In genomic region chr7:51749304-51750129, GRCm38 (mm10) we compare ENCODE assay signal across 10 mouse cellular contexts.
DNase-seq lines count a peak whose midpoint lies in the region; ATAC-seq and TF ChIP-seq lines count a peak whose summit lies in the region.
"Had no signal": no experiment of that assay in that cellular context is flagged by ENCODE, and none has a peak within 500 bp of the region (broad histone marks: within the 10 kb centered on the region; RNA-seq: fewer than 3 reads in every experiment).

No protein-coding gene starts in this region.

- ATAC-seq in midbrain, embryonic 11.5 days (ENCODE audit: low FRiP score) = peak; percentile 65
- no peak for ATAC-seq in stomach, postnatal 0 days (ENCODE audit: low FRiP score, low TSS enrichment)
- no peak for ATAC-seq in kidney, embryonic 14.5 days (ENCODE audit: low FRiP score, low TSS enrichment)

- no peak overlapping the region for H3K4me3 ChIP-seq in midbrain, embryonic 11.5 days (ENCODE audit: low read depth, low read length)
- H3K4me3 ChIP-seq in stomach, postnatal 0 days (ENCODE audit: low read depth, low read length) = no peak overlapping the region
- no peak overlapping the region for H3K4me3 ChIP-seq in kidney, embryonic 14.5 days (ENCODE audit: low read length)
- H3K4me3 ChIP-seq: liver, embryonic 13.5 days had no signal

- H3K9me3 ChIP-seq in midbrain, embryonic 11.5 days (ENCODE audit: control insufficient read depth, low read length) = no peaks in the 10 kb centered on the region
- H3K9me3 ChIP-seq in stomach, postnatal 0 days (ENCODE audit: control insufficient read depth, low read length) = no peaks in the 10 kb centered on the region
- no peaks in the 10 kb centered on the region for H3K9me3 ChIP-seq in kidney, embryonic 14.5 days (ENCODE audit: control insufficient read depth, low read length)
- H3K9me3 ChIP-seq: liver, embryonic 13.5 days had no signal

- peak overlapping the region; percentile 77 for H3K27ac ChIP-seq in midbrain, embryonic 11.5 days (ENCODE audit: low read depth, low read length)
- no peak overlapping the region for H3K27ac ChIP-seq in stomach, postnatal 0 days (replicated peaks)
- no peak overlapping the region for H3K27ac ChIP-seq in kidney, embryonic 14.5 days (ENCODE audit: low read depth, low read length)
- H3K27ac ChIP-seq: liver, embryonic 13.5 days had no signal

- peak overlapping the region; percentile 41 for H3K4me2 ChIP-seq in midbrain, embryonic 11.5 days
- H3K4me2 ChIP-seq in stomach, postnatal 0 days (replicated peaks; ENCODE audit: low read depth) = no peak overlapping the region
- no peak overlapping the region for H3K4me2 ChIP-seq in kidney, embryonic 14.5 days (replicated peaks; ENCODE audit: low read depth, low read length)
- H3K4me2 ChIP-seq: liver, embryonic 13.5 days had no signal

- no peak for TF ChIP-seq CTCF in stomach, postnatal 0 days (IDR thresholded peaks at IDR 0.05; ENCODE audit: low read depth)

- 51% methylated on average over 14 of the region's 14 CpGs for WGBS in midbrain, embryonic 11.5 days
- WGBS in stomach, postnatal 0 days = 62% methylated on average over 14 of the region's 14 CpGs
- WGBS in kidney, embryonic 14.5 days = 67% methylated on average over 14 of the region's 14 CpGs

- no peaks in the 10 kb centered on the region for H3K36me3 ChIP-seq in midbrain, embryonic 11.5 days (ENCODE audit: control insufficient read depth, insufficient read depth, low read length)
- no peaks in the 10 kb centered on the region for H3K36me3 ChIP-seq in stomach, postnatal 0 days (ENCODE audit: control insufficient read depth, insufficient read depth, low read length)
- H3K36me3 ChIP-seq in kidney, embryonic 14.5 days (ENCODE audit: control insufficient read depth, insufficient read depth, low read length) = no peaks in the 10 kb centered on the region
- H3K36me3 ChIP-seq: liver, embryonic 13.5 days had no signal

- peak; percentile 2 for DNase-seq in cerebellum, adult 11-12 months
- DNase-seq in cerebellum, adult 9-11 months = no peak
- peak; percentile 8 to 15 for DNase-seq in right cerebral cortex, adult 2 months (ENCODE audit: low spot score in 2 of 2)
- DNase-seq in right cerebral cortex, postnatal 4 days = no peak
- DNase-seq in midbrain, embryonic 11.5 days (ENCODE audit: low spot score, missing footprints) = peak; percentile 84
- no peak for DNase-seq in thymus, postnatal 14 days
- no peak for DNase-seq in stomach, postnatal 0 days (ENCODE audit: low spot score)
- DNase-seq: kidney, postnatal 25 days; liver, embryonic 13.5 days had no signal

- no peak for TF ChIP-seq EP300 in stomach, postnatal 0 days (optimal IDR thresholded peaks at IDR 0.05)

- H3K9ac ChIP-seq in midbrain, embryonic 11.5 days (ENCODE audit: low read length) = no peak overlapping the region; the same call in 1 of the 2 replicates
- H3K9ac ChIP-seq in stomach, postnatal 0 days (ENCODE audit: low read length) = no peak overlapping the region
- H3K9ac ChIP-seq in kidney, embryonic 14.5 days (ENCODE audit: low read depth, low read length) = no peak overlapping the region
- H3K9ac ChIP-seq: liver, embryonic 13.5 days had no signal

- H3K27me3 ChIP-seq in midbrain, embryonic 11.5 days (ENCODE audit: control insufficient read depth, insufficient read depth, low read length) = no peaks in the 10 kb centered on the region; the same call in 1 of the 2 replicates
- no peaks in the 10 kb centered on the region for H3K27me3 ChIP-seq in stomach, postnatal 0 days (ENCODE audit: control insufficient read depth, insufficient read depth, low read length)
- peaks cover 17% of the 10 kb centered on the region for H3K27me3 ChIP-seq in kidney, embryonic 14.5 days (ENCODE audit: control insufficient read depth, insufficient read depth, low read length)
- H3K27me3 ChIP-seq: liver, embryonic 13.5 days had no signal

- H3K4me1 ChIP-seq in midbrain, embryonic 11.5 days (ENCODE audit: control insufficient read depth, insufficient read depth, low read length) = peaks cover 15% of the 10 kb centered on the region
- H3K4me1 ChIP-seq in stomach, postnatal 0 days (replicated peaks; ENCODE audit: control insufficient read depth, insufficient read depth) = no peaks in the 10 kb centered on the region
- H3K4me1 ChIP-seq in kidney, embryonic 14.5 days (ENCODE audit: control insufficient read depth, insufficient read depth, low read length) = no peaks in the 10 kb centered on the region
- H3K4me1 ChIP-seq: liver, embryonic 13.5 days had no signal

Comparison
In these comparisons a context has a peak if more than half of its experiments do, and no peak if none do; other contexts are left out.
1. DNase-seq: peak in cerebellum, adult 11-12 months (single experiment), right cerebral cortex, adult 2 months (2 of 2) and midbrain, embryonic 11.5 days (single experiment); none in cerebellum, adult 9-11 months (single experiment), right cerebral cortex, postnatal 4 days (single experiment), thymus, postnatal 14 days (single experiment) and stomach, postnatal 0 days (single experiment).